Mouse (Mus musculus): ENCODE results near the gene Rnasel. TPM values are rescaled to one million over a fixed set of nuclear protein-coding genes. Genes with fewer than 3 reads are reported as not detected.

Rnasel gene
- polyA plus RNA-seq (2012; ENCODE audit: insufficient read depth, low replicate concordance) = 2.3 and 3.2 TPM in 2 replicates

DNA sequence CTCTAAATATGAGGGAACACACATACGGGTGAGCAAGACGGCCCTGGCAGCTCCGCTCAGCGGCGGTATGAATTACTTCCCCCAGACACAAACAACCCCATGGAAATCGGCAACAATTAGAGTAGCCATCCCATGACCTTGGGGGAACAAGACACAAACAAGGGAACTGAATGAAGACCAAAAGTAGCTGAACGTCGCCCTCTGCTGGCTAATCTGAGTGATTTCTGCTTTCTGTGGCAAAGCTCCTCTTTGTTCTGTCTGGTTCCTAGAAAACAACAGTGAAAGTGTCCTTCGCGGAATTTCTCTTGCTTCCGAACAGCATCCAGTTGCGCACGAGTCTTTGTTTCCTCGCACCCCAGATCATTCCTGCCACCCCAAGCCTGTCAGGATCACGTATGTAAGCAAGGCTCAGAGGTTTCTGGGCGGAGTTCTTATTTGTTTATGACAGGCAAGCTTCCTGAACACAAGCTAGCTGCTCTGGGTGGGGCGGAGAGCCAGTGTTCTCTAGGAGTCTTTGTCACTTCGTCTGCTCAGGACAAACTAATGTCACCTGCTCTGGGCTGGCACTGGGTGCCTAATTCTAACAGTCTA, at the start of gene Rnasel:
Gene Rnasel (plus strand): TSS at position 216 of the 591 bp plus-strand sequence.
- Histone ChIP-seq H3K36me3 (replicated peaks; ENCODE audit: low read length) (peaks cover 13% of the 10 kb centered on the region), H3K4me1 (peaks cover 68% of the 10 kb centered on the region), H3K9me3 (no peaks in the 10 kb centered on the region), H3K4me3 (replicated peaks) (peak within 1 kb of the TSS; percentile 90), H3K27me3 (replicated peaks) (peaks cover 3% of the 10 kb centered on the region)
- no peak for TF ChIP-seq GATA1 (IDR thresholded peaks at IDR 0.05; ENCODE audit: borderline replicate concordance, low read length)
- no peak for TF ChIP-seq FLI1 (IDR thresholded peaks at IDR 0.05; ENCODE audit: low read length)

GRCm38 (mm10) chr1:153700448-153701063, 48.7 kb upstream of the Rnasel start:
- Histone ChIP-seq H3K36me3 (replicated peaks; ENCODE audit: low read length) (no peaks in the 10 kb centered on the region), H3K27me3 (replicated peaks) (peaks cover 22% of the 10 kb centered on the region), H3K4me3 (replicated peaks) (no peak overlapping the region), H3K9me3 (no peaks in the 10 kb centered on the region; the same call in 1 of the 2 replicates), H3K4me1 (peaks cover 18% of the 10 kb centered on the region; the same call in 1 of the 2 replicates)
- no peak for TF ChIP-seq GATA1 (IDR thresholded peaks at IDR 0.05; ENCODE audit: borderline replicate concordance, low read length)
- TF ChIP-seq FLI1 (IDR thresholded peaks at IDR 0.05; ENCODE audit: low read length) = no peak

DNA sequence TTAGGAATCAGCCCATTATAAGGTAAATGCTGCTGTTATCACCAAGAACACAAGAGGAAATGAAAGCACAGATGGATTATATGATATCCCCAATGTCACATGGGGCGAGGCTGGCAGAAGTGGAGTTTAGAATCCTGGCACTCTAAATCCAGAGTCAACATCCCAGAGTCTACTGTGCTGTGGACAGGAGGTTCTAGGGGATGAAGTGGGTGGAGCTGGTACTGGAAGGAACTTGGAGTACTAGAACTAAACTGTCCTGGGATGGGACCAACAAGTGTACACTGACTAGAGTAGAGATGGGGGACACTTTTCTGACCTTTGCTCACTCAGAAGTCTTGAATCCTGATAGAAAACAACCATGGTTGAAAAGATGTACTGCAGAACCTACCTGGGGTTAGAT, 47.8 kb upstream of the Rnasel start:
- Histone ChIP-seq H3K4me1 (peaks cover 18% of the 10 kb centered on the region; the same call in 1 of the 2 replicates), H3K36me3 (replicated peaks; ENCODE audit: low read length) (no peaks in the 10 kb centered on the region), H3K9me3 (peaks cover 8% of the 10 kb centered on the region; the same call in 1 of the 2 replicates), H3K27me3 (replicated peaks) (peaks cover 20% of the 10 kb centered on the region), H3K4me3 (replicated peaks) (no peak overlapping the region)
- no peak for TF ChIP-seq GATA1 (IDR thresholded peaks at IDR 0.05; ENCODE audit: borderline replicate concordance, low read length)
- TF ChIP-seq FLI1 (IDR thresholded peaks at IDR 0.05; ENCODE audit: low read length) = no peak

- H3K9me3 ChIP-seq = peaks cover 9% of the 10 kb centered on the region; the same call in 1 of the 2 replicates
- H3K36me3 ChIP-seq (replicated peaks; ENCODE audit: low read length) = no peaks in the 10 kb centered on the region
- peaks cover 18% of the 10 kb centered on the region; the same call in 1 of the 2 replicates for H3K4me1 ChIP-seq
- H3K27me3 ChIP-seq (replicated peaks) = peaks cover 16% of the 10 kb centered on the region
- H3K4me3 ChIP-seq (replicated peaks) = no peak overlapping the region
- TF ChIP-seq GATA1 (IDR thresholded peaks at IDR 0.05; ENCODE audit: borderline replicate concordance, low read length) (no peak), FLI1 (IDR thresholded peaks at IDR 0.05; ENCODE audit: low read length) (no peak)
Measured at GRCm38 (mm10) chr1:153702166-153702852, 46.9 kb upstream of the Rnasel start.

GRCm38 (mm10) chr1:153702853-153703410, 46.3 kb upstream of the Rnasel start:
- no peak for TF ChIP-seq GATA1 (IDR thresholded peaks at IDR 0.05; ENCODE audit: borderline replicate concordance, low read length)
- TF ChIP-seq FLI1 (IDR thresholded peaks at IDR 0.05; ENCODE audit: low read length) = no peak
- Histone ChIP-seq H3K4me1 (peaks cover 18% of the 10 kb centered on the region; the same call in 1 of the 2 replicates), H3K27me3 (replicated peaks) (peaks cover 16% of the 10 kb centered on the region), H3K9me3 (peaks cover 9% of the 10 kb centered on the region; the same call in 1 of the 2 replicates), H3K4me3 (replicated peaks) (no peak overlapping the region), H3K36me3 (replicated peaks; ENCODE audit: low read length) (no peaks in the 10 kb centered on the region)

GRCm38 (mm10) chr1:153703445-153703991, 45.7 kb upstream of the Rnasel start:
- Histone ChIP-seq H3K4me1 (peaks cover 18% of the 10 kb centered on the region; the same call in 1 of the 2 replicates), H3K27me3 (replicated peaks) (peaks cover 14% of the 10 kb centered on the region), H3K36me3 (replicated peaks; ENCODE audit: low read length) (no peaks in the 10 kb centered on the region), H3K9me3 (peaks cover 9% of the 10 kb centered on the region; the same call in 1 of the 2 replicates), H3K4me3 (replicated peaks) (no peak overlapping the region)
- TF ChIP-seq FLI1 (IDR thresholded peaks at IDR 0.05; ENCODE audit: low read length) (no peak), GATA1 (IDR thresholded peaks at IDR 0.05; ENCODE audit: borderline replicate concordance, low read length) (no peak)

GRCm38 (mm10) chr1:153704174-153704573, 45.1 kb upstream of the Rnasel start:
- Histone ChIP-seq H3K4me3 (replicated peaks) (no peak overlapping the region), H3K36me3 (replicated peaks; ENCODE audit: low read length) (no peaks in the 10 kb centered on the region), H3K27me3 (replicated peaks) (peaks cover 14% of the 10 kb centered on the region), H3K9me3 (peaks cover 9% of the 10 kb centered on the region; the same call in 1 of the 2 replicates), H3K4me1 (peaks cover 24% of the 10 kb centered on the region)
- no peak for TF ChIP-seq FLI1 (IDR thresholded peaks at IDR 0.05; ENCODE audit: low read length)
- no peak for TF ChIP-seq GATA1 (IDR thresholded peaks at IDR 0.05; ENCODE audit: borderline replicate concordance, low read length)

- peaks cover 10% of the 10 kb centered on the region for H3K27me3 ChIP-seq (replicated peaks)
- H3K9me3 ChIP-seq = peaks cover 9% of the 10 kb centered on the region; the same call in 1 of the 2 replicates
- H3K4me1 ChIP-seq = peaks cover 32% of the 10 kb centered on the region
- TF ChIP-seq GATA1 (IDR thresholded peaks at IDR 0.05; ENCODE audit: borderline replicate concordance, low read length) (no peak), FLI1 (IDR thresholded peaks at IDR 0.05; ENCODE audit: low read length) (no peak)
- H3K36me3 ChIP-seq (replicated peaks; ENCODE audit: low read length) = no peaks in the 10 kb centered on the region
- no peak overlapping the region for H3K4me3 ChIP-seq (replicated peaks)
Measured at GRCm38 (mm10) chr1:153704996-153705395, 44.2 kb upstream of the Rnasel start.

GRCm38 (mm10) chr1:153708626-153709025, 40.6 kb upstream of the Rnasel start:
- Histone ChIP-seq H3K9me3 (peaks cover 9% of the 10 kb centered on the region; the same call in 1 of the 2 replicates), H3K27me3 (replicated peaks) (peaks cover 2% of the 10 kb centered on the region), H3K4me3 (replicated peaks) (no peak overlapping the region), H3K36me3 (replicated peaks; ENCODE audit: low read length) (no peaks in the 10 kb centered on the region), H3K4me1 (peaks cover 30% of the 10 kb centered on the region)
- no peak for TF ChIP-seq FLI1 (IDR thresholded peaks at IDR 0.05; ENCODE audit: low read length)
- TF ChIP-seq GATA1 (IDR thresholded peaks at IDR 0.05; ENCODE audit: borderline replicate concordance, low read length) = no peak

All from megakaryocyte, embryonic 14.5 days (primary cell).